Mouse (Mus musculus) c-Kit-positive CD71-positive TER-119-positive erythroid progenitor cells, embryonic 14.5 days (primary cell): ENCODE data around the gene Ano8.
A peak's percentile ranks its signal among the peaks of the same experiment; 100 is the strongest.
"Not testable (repeated sequence)": the region's sequence is repeated elsewhere in the genome, so short reads cannot be mapped to it uniquely, and the experiment has no call there.

Experiments used
- DNase-seq: peaks from one replicate; pipeline ENCODE4 v3.0.0-alpha.2; 2013; ENCODE audit warnings: low spot score

Gene Ano8

DNA sequence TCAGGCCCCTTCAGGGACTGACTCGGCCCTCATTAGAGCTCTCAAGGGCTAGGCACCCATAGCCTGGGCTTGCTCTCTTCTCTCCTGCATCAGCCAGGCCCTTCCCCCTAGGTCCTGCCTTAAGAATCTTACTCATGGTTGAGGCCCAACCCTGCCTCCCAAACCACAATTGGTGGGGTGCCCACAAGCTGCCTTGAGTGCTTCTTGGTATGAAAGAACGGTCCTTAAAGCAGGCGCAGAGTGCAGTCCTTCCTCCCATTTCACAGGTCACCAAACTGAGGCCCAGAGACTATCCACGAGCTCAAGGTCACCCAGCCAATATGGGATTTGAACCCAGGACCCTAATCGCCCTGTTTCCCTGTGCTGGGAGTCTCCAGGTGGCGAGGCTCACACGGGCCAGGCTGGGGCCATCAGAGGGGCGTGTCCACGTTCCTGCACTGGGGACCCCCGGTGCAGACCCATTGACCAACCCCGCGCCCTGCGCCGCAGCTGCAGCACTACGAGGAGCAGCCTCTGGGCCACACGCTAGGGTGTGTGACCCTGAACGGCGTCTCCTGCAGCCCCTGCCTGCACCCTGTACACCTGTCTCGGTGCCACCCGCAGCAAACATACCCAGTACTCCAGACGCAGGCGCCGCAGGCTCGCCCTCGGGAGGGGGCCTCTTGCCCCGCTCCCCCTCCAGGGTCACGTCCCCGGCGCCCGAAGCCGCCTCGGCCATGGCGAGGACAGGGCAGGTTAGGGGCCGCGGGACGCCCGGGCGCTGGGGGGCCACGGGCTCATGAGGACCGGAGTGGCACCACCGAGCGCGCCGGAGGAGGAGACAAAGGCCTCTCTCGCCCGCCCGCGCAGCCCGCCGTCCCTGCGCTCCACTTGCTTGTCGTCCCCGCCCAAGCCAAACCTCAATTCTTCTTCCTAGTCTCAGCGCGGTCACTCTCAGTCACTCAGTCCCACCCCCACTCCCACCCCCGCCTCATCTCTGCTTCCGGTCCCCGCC, at the start of gene Ano8:
Gene Ano8 (minus strand): TSS at position 822 of the 994 bp plus-strand sequence.
- DNase-seq: peak; percentile 63

DNA sequence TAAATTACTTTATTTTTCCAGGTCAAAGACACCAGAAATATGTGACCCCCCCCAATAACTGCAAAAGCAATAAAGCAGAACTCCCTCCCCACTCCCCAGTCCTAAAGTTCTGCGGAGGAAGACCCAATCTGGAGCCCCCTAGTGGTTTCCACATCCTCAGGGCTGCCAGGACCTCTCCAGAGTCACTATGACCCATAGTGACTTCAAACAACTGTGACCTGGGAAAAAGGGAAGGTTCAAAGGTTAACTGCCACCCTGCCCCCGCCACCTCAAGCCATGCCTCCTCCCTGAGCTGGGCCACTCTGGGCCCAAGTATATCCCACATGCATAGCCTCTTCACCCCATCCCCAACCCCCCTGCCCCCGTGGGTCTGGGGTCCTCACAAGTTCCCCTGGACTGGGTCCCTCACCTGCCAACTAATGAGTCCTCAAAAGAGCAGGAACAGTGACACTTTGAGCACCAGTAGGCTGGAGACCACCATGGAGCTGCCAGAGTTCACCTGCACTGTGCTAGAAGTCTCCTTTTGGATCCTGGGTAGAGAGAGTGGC, 48.6 kb upstream of the Ano8 start:
- DNase-seq: no peak

GRCm38 (mm10) chr8:71530735-71531467, 45.1 kb upstream of the Ano8 start:
- DNase-seq: not testable (repeated sequence)

DNA sequence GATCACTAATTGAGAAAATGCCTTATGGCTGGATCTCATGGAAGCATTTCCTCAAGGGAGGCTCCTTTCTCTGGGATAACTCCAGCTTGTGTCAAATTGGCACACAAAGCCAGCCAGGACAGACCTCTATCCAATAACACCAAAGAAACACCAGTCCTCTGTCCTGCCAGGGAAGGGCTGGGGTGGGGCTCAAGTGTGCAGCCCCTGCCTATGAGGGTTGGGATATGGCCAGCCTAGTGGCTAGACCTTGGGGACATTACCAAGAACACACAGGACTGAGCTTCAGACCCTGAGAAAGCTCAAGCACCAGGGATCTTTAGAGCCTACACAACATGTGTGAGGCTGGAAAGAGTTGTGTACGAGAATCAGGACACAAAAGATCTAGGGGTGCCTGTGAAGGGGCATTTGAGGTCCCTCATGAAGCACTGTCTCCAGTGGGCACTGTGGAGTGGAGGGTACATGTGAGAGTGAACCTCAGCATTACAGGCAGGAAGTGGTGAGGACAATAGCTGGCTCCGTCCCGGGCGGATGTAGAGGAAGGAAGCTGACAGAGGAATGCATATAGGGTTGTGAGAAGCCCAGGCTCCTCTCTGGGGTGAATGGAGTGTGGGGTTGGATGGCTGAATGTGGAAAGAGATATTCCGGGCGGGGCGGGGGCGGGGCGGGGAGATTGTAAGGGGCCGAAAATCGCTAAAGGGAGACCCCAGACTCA, 42.8 kb upstream of the Ano8 start:
- DNase-seq: no peak

DNA sequence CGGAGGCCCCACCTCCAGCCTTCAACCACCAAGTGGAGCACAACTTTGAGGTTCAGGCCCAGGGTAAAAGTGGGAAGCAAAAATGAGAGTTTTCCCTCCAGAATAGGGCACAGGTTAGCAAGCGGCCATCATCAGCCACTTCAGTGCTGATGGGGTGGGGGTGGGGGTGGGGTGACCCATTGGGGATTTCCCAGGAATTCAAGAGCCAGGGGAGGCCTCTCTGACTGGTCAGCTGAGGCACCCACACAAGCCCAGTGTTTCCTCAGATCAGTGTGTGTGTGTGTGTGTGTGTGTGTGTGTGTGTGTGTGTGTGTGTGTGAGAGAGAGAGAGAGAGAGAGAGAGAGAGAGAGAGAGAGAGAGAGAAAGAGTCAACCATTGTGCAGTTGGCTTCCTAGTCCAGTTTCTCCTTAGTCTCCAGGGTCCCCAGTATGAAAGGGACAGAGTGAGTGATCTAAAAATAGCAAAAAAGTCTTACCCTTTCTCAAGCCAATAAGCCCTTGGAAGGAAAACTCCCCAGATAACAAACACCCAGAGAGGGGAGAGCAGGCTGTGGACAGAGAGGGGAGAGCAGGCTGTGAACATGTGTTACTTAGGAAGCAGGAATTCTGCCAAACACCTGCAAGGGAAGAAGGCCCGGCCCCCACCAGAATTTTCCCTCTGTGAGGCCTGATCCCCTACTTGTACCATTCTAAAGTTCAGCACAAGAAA, 41.6 kb upstream of the Ano8 start:
- no peak for DNase-seq

GRCm38 (mm10) chr8:71526272-71526671, 40.5 kb upstream of the Ano8 start:
- DNase-seq: no peak

DNA sequence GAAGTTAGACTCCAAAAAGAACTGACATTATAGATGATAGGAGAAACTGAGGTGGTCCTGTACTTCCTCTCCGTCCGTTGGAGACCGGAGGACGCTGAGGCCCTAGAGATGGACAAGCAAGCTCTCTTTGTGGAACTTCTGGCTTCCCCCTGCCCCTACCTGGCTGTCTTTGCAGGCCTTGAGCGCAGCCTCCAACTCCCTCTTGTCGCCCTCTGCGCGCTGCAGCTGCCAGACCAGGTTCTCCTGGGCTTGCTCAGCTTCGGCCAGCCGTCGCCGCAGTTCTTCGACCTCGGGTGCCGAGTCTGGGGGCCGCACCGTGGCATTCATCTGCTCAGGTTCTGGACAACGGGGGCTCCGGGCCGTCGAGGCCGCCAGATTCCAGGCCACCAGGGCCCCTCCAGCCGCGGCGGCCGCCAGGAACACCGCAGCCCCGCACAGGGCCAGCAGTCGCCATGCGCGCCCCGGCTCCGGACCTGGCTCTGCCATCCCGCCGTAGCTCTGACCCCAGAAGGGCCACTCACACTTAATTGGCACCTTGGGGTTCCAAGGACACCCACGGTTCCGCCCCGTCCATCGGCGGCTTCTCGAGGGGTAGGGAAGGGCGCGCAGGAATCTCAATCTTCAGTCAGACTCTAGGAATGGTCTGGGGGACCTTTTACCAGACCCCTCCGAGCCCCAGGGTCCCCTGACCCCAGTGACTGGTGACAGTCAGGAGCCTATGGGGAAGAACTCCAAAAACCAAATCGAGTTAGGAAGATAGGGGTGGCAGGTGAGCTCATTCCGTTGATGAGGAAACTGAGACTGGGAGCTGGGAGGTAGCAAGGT, 39.7 kb upstream of the Ano8 start, which contains the start of gene Ccdc194:
Gene Ccdc194 (minus strand): TSS at position 486 of the 825 bp plus-strand sequence.
- no peak for DNase-seq

DNA sequence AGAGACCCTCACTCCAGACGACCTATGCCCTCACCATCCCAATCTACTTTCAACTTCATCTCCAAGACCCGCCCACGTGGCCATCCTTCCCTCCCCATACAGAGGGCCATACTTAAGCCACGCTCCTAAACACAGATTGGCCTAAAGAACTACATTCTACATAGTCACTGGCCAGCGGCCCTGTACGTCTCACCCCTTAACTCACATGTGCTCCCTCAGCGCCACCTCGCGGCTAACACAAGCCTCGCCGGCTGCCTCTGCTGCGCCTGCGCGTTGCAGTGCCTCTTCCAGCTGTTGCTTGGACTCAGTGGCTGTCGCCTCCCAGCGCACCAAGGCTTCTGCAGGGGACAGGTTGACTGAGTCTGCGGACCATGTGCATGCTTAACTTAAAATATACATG, 35.9 kb upstream of the Ano8 start:
- peak; percentile 83 for DNase-seq

DNA sequence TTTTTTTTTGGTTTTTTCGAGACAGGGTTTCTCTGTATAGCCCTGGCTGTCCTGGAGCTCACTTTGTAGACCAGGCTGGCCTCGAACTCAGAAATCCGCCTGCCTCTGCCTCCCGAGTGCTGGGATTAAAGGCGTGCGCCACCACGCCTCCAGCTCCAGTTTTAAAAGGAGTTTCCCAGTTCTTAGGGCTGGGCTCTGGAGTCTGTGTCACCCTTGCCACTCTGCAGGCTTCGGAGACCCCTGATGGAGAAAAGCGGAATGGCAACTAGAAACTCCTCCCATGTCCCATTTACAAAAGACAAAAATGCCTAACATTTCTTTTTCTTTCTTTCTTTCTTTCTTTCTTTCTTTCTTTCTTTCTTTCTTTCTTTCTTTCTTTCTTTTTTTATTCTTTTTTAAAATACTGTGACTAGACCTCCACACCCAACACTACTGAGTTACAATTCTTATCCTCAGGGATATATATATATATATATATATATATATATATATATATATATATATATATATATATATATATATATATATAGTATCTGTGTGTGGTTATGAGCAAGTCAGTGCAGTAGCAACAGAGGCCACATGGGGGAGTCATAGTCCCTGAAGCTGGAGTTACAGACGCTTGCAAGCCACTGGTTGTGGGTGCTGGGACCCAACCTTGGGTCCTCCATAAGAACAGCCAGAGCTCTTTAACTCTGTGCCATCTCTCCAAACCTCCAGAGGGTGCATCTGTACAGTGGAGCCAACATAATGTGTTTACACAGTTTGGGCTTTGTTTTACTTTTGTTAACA, 33.5 kb upstream of the Ano8 start:
- peak; percentile 57 for DNase-seq

- DNase-seq: no peak
These were observed 31.0 kb upstream of the Ano8 start for GRCm38 (mm10) chr8:71516786-71517185.

DNA sequence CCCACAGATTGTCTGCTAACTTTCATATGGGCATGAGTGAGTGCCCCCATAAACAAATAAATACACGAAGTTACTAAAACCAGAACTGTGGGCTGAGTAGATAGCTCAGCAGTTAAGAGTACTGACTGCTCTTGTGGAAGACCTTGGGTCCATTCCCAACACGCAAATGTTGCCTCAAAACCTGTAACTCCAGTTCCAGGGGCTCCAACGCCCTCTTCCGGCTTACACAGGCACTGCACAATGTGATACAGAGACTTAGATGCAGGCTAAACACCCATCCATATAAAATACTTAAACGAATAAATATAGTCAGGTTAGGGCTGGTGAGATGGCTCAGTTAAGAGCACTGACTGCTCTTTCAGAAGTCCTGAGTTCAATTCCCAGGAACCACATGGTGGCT, 29.3 kb upstream of the Ano8 start:
- DNase-seq: no peak

- DNase-seq: no peak
These were observed 27.4 kb upstream of the Ano8 start for GRCm38 (mm10) chr8:71513018-71513754.

GRCm38 (mm10) chr8:71511644-71512043, 25.9 kb upstream of the Ano8 start, which contains the start of gene Plvap:
Plvap (minus strand) TSS chr8:71511752.
- DNase-seq: peak; percentile 55

DNA sequence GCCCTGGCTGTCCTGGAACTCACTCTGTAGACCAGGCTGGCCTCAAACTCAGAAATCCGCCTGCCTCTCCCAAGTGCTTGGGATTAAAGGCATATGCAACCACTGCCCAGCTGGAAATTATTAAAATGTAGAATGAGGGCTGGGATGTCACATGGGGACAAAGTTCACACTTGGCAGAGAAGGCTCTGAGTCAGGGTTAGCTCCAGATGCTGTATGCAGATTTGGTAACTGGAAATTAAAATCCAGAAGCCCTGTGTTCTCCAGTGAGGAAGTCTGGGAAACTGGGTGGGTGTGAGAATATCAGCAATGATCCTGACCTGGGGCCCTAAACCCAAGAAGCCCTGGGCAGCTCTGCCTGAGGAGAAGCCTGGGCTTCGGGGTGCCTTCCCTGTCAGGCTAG, 23.6 kb upstream of the Ano8 start:
- no peak for DNase-seq

DNA sequence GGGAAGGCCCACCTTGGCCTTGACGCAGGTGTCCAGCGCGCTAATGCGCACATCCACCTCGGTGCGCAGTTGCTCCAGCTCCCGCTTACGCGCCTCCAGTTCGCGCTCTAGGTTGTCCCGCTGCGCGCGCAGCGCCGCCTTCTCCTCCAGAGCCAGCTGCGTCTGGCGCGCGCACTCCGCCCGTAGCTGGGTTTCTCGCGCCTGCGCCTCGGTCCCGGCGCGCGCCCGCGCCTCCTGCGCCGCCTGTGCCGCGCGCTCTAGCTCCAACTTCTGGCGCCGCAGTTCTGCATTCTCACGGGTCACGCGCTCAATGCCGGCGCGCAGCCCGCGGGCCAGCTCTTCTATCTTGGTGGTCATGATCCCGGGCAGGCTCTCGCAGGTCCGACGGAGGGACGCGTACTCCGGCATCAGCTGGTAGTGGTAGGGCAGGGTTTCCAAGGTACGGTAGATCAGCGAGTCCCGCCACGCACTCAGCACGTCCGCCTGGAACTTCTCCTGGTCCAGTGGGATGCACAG, 21.9 kb upstream of the Ano8 start:
- peak; percentile 55 for DNase-seq

DNA sequence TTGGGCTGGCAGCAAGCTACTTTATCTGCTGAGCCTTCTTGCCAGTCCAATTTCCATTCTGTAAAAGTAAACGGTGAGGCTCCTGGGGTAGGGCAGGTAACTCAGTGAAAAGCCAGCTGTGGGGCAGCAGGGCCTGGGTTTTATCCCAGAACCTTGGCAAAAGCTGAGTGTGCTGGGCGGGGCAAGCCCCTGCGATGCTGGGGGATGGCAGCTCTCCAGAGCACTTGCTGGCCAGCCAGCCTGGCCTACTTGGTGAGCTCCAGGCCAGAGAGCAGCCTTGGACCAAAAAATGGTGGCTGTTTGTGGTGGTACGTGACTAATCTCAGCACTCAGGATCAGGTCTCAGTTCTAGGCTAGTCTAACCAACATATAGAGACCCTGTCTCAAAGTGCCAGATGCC, 20.2 kb upstream of the Ano8 start:
- DNase-seq: no peak

DNA sequence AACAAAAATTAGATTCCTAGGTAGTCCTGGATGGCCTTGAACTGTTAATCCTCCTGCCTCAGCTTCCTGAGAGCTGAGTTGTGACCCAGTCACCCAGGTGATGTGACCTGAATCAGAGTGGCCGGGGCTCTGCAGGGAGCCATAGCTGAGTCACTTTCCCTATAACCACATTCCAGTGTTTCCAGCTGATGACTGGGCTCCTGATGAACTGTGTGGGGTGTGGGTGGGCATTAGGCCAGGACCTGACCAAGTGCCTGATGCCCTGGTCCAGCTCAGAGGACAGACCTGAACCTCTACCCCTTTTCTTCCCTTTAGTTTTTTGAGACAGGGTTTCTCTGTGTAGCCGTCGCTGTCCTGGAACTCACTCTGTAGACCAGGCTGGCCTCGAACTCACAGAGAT, 19.6 kb upstream of the Ano8 start:
- no peak for DNase-seq

GRCm38 (mm10) chr8:71504349-71504748, 18.6 kb upstream of the Ano8 start:
- DNase-seq: no peak
